Mouse (Mus musculus) layer of hippocampus, adult 18-20 months (tissue): ENCODE data around the gene Nrxn2. TPM values are rescaled to one million over a fixed set of nuclear protein-coding genes. Genes with fewer than 3 reads are reported as not detected.

Experiments
- DNase-seq, 2 experiments: peaks; one replicate each; pipeline ENCODE4 v3.0.0; 2022; ENCODE audit warnings: low spot score in 2 of 2
- microRNA-seq, 2 experiments: library from miRNA; unstranded; fragments of <30 nt; microRNA quantifications; one replicate each; pipeline ENCODE4 v1.2.0; 2021
- total RNA-seq, 2 experiments: library from RNA; stranded (reverse); gene quantifications; 2 replicates each; pipeline ENCODE4 v1.2.3; 2021

Nrxn2 gene
- total RNA-seq, 2 experiments from 2014 or later = 415 to 436 TPM

DNA sequence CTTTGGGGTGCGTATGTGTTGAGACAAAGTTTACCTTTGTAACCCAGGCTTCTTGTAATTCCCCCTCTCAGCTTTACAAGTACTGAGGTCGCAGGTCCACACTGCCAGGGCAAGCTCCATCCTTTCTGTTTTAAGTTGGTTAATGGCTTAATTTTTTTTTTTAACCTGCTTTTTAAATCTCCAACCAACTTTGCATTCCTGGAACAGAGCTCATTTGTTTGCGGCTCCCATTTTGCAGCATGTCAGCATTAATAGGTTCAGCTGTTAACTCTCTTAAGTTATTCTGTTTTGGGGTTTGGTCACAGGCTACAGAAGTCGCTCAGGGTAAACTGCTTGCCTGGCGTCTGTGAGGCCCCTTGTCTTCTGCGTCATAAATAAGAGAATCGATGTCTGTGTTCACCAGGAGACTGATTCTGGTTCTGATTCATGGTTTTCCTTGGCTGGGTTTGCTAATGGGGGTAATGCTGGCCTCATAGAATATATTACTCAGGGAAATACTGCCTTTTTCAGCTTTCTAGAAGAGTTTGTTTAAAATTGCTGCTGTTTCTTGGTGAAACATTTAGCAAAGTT lies 141.8 kb downstream of the Nrxn2 start:
- DNase-seq = no peak

DNA sequence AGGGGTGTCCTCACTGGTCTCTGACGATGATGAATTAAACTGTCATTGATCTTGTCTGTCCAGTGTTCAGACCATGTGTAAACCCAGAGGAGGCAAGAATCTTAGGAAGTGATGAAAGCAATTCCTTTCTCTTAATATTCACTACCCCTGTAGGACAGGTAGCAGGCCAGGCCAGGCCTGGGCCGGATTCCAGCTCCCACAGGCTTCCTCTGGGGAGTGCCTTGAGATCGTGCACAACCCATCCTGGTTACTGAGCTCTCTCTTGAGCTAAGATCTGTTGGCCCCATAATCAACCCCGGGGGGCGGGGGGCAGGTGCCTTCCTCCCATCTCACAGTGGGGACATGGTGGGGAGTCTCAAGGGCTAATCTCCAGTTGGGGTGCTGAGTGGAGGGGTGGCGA lies 146.6 kb downstream of the Nrxn2 start:
- no peak for DNase-seq

DNA sequence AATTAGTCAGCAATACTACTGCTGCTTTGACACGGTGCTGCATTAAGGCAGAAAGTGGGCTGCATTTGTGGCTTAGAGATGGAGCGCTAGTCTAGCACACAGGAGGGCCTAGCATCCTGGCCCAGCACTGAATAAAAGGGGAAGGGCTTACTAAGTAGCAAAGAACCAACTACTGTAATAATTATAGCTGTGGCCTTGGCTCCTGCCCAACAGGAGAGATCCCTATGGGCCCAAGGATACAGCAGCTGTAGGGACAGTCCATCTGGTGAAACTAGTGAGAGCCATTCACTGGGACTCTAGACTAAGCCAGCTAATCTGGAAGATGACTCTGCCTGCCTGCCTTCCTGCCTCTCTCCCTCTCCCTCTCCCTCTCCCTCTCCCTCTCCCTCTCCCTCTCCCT lies 147.9 kb downstream of the Nrxn2 start:
- DNase-seq = no peak

DNA sequence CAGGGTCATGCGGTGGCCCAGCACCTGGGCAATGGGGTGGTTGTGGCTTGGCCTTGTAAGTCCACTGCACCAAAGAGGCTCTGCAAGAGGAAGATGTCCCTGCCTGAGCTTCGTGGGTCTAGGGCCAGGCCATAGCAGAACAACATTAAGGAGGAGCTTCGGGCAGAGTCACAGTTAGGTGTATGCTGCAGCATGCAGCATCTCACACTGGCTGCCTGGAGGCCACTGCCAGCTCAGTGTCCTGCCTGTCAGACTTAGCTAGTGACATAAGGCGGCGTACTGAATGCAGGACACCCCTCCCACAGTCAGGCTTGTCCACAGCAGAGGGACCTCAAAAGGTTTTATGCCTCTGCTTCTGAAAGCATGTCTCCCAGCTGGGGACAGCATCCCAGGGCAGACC lies 150.5 kb downstream of the Nrxn2 start:
- no peak for DNase-seq

DNA sequence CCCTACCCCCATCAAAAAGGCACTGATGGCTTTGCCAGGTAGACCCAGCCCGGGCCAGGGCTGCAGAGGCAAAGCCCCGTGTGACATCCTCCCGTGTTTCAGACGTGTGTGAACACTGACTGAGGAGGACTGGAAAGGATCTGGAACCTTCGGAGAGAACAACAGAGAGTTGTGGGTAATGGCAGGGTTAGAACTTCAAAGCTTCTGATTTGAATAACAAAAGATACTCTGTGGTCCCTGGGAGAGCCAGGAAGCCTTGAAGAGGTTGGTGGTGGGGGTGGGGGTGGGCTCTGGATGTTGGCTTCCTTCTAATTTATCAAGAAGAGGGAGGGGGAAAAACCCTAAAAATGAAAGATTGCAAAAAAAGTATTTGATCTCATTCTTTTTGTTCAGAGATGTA lies 151.0 kb downstream of the Nrxn2 start:
- no peak for DNase-seq

DNA sequence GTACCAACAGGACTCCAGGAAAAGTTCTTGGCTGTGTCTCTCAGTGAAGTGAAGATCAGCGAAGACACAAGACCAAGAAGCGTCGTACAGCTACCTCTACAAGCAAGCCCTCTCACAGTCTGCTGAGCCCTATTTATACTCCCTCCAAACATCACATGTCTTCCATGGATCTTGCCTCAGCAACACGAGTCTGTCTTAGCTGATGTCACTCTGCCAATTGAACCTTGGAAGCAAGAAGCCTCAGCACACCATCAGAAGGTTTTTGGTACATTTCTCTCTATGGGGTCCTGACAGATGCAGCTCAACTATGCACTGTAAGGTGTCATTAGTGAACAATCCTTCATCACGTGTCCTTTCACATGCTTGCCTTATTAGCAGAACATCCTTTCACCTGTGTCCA lies 152.9 kb downstream of the Nrxn2 start:
- DNase-seq = no peak

DNA sequence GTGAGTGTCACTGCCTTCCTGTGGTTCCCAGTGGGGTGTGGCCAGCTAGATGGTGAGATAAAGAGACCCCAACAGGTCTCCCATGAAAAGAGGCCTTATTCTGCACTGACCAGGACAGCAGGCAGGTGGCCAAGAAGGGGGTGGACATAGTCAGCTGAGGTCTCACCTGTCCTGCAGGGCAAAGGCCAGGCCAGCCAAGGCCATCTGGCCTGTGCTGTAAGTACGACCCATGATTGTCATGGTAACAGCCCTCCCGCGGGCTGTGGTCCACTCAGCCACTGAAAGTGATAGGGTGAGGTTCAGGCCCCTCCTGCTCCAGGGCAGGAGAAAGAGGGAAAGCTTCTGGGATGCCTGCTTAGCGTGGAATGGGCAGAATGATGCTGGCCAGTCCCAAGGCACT lies 153.5 kb downstream of the Nrxn2 start:
- no peak for DNase-seq

Small RNAs within 50 kb of the gene (microRNA-seq; reads per million reads assigned to microRNA genes)
- 0 reads per million in 2 experiments for gene Gm26460

Other genes starting within 250 kb of the Nrxn2 start
- gene Majin, start 234.3 kb upstream of the Nrxn2 start, total RNA-seq = not detected
- gene Gpha2, start 192.4 kb upstream of the Nrxn2 start, total RNA-seq = not detected
- gene Ppp2r5b, start 182.9 kb upstream of the Nrxn2 start, total RNA-seq = 100 to 1,000 TPM; 133 TPM
- gene Atg2a, start 177.1 kb upstream of the Nrxn2 start, total RNA-seq = 10 to 100 TPM; 34.0 to 34.2 TPM
- 10 to 100 TPM; 86.6 to 88.0 TPM for gene Ehd1, start 142.0 kb upstream of the Nrxn2 start, total RNA-seq
- gene Cdc42bpg, start 112.3 kb upstream of the Nrxn2 start, total RNA-seq = 1 to 10 TPM; 4.8 to 5.6 TPM
- gene Men1, start 83.8 kb upstream of the Nrxn2 start, total RNA-seq = 10 to 100 TPM; 63.0 to 71.3 TPM
- gene Map4k2, start 77.6 kb upstream of the Nrxn2 start, total RNA-seq = 10 to 100 TPM; 82.2 to 89.6 TPM
- gene Sf1, start 55.0 kb upstream of the Nrxn2 start, total RNA-seq = 100 to 1,000 TPM; 196 to 207 TPM
- 10 to 100 TPM; 26.4 to 27.2 TPM for gene Pygm, start 34.3 kb upstream of the Nrxn2 start, total RNA-seq
- 10 to 100 TPM; 29.4 to 32.4 TPM for gene Rasgrp2, start 19.4 kb upstream of the Nrxn2 start, total RNA-seq
- under 1 TPM; 0.28 to 0.72 TPM for gene Slc22a12, start 124.3 kb downstream of the Nrxn2 start, total RNA-seq